Mouse (Mus musculus) forebrain, embryonic 13.5 days (tissue): ENCODE results near the gene E2f1. TPM values are rescaled to one million over a fixed set of nuclear protein-coding genes. Genes with fewer than 3 reads are reported as not detected.

Experiments
- ATAC-seq: fragments of 200-750 bp; cut with Nextera tagmentation; 2 replicates; pipeline ENCODE4 v1.8.0; 2017
- H3K27ac ChIP-seq: fragments of 300-500 bp; sonication (generic); 2 replicates; pipeline ENCODE4 v1.5.1; 2015; ENCODE audit warnings: inconsistent platforms, mild to moderate bottlenecking, moderate library complexity
- H3K27me3 ChIP-seq: fragments of 300-500 bp; sonication (generic); 2 replicates; pipeline ENCODE4 v1.6.1; 2015; ENCODE audit warnings: mild to moderate bottlenecking, inconsistent platforms
- H3K36me3 ChIP-seq: fragments of 300-500 bp; sonication (generic); 2 replicates; pipeline ENCODE4 v1.6.1; 2015; ENCODE audit warnings: mild to moderate bottlenecking, inconsistent platforms; ENCODE audit not compliant: poor library complexity, severe bottlenecking
- H3K4me1 ChIP-seq: fragments of 300-500 bp; sonication (generic); 2 replicates; pipeline ENCODE4 v1.6.1; 2015; ENCODE audit warnings: inconsistent platforms
- H3K4me2 ChIP-seq: fragments of 300-500 bp; sonication (generic); 2 replicates; pipeline ENCODE4 v1.6.1; 2015; ENCODE audit warnings: inconsistent platforms, mild to moderate bottlenecking, moderate library complexity
- H3K4me3 ChIP-seq: fragments of 300-500 bp; sonication (generic); 2 replicates; pipeline ENCODE4 v1.5.1; 2015; ENCODE audit warnings: mild to moderate bottlenecking, inconsistent platforms
- H3K9ac ChIP-seq: fragments of 300-500 bp; sonication (generic); 2 replicates; pipeline ENCODE4 v1.6.1; 2015; ENCODE audit warnings: mild to moderate bottlenecking, inconsistent platforms
- H3K9me3 ChIP-seq: fragments of 300-500 bp; sonication (generic); replicated peaks from 2 replicates; pipeline ENCODE4 v1.6.1; 2016; ENCODE audit warnings: inconsistent platforms
- WGBS: fragments of 180-500 bp; shearing (Covaris S2); methylation state at CpG from one replicate; pipeline ENCODE4 v1.1.7; 2015; 5-methylcytosine and 5-hydroxymethylcytosine counted together
- polyA plus RNA-seq: library from polyadenylated mRNA; unstranded; fragments of >200 nt; fragmentation: Nextera tagmentation; extraction: Ambion mirVana; gene quantifications from 2 replicates; pipeline ENCODE4 v1.2.1, GENCODE M21; 2015

The E2f1 gene
- polyA plus RNA-seq, 1 experiment from 2014 or later = 22.8 TPM

- H3K36me3 ChIP-seq = peaks cover 41% of the 10 kb centered on the region
- no peak overlapping the region for H3K4me3 ChIP-seq
- H3K4me1 ChIP-seq = peaks cover 51% of the 10 kb centered on the region
- no peak overlapping the region for H3K9ac ChIP-seq
- peak overlapping the region; percentile 6; the same call in 1 of the 2 replicates for H3K27ac ChIP-seq
- 92% methylated on average over 21 of the region's 22 CpGs for WGBS
- H3K27me3 ChIP-seq = no peaks in the 10 kb centered on the region
- no peak overlapping the region for H3K4me2 ChIP-seq
- ATAC-seq = no peak
- no peaks in the 10 kb centered on the region for H3K9me3 ChIP-seq
Measured at GRCm38 (mm10) chr2:154563612-154564170, 6.0 kb downstream of the E2f1 start.

- H3K4me2 ChIP-seq = peak within 1 kb of the TSS; percentile 65
- H3K36me3 ChIP-seq = peaks cover 34% of the 10 kb centered on the region
- H3K27ac ChIP-seq = peak within 1 kb of the TSS; percentile 51
- H3K4me1 ChIP-seq = peaks cover 37% of the 10 kb centered on the region
- H3K9ac ChIP-seq = peak within 1 kb of the TSS; percentile 63
- H3K27me3 ChIP-seq = no peaks in the 10 kb centered on the region
- peak within 1 kb of the TSS; percentile 37 for H3K4me3 ChIP-seq
- 3% methylated on average over 31 of the region's 34 CpGs for WGBS
- peak; percentile 76 for ATAC-seq
- no peaks in the 10 kb centered on the region for H3K9me3 ChIP-seq
Measured at GRCm38 (mm10) chr2:154558264-154559039, 11.2 kb downstream of the E2f1 start, which contains the start of gene Necab3. Gene Necab3 (minus strand): TSS chr2:154558890.

GRCm38 (mm10) chr2:154557184-154557832 is 12.4 kb downstream of the E2f1 start:
- no peaks in the 10 kb centered on the region for H3K9me3 ChIP-seq
- peaks cover 23% of the 10 kb centered on the region for H3K36me3 ChIP-seq
- no peak for ATAC-seq
- no peak overlapping the region for H3K9ac ChIP-seq
- 58% methylated on average over 5 of the region's 5 CpGs for WGBS
- H3K4me1 ChIP-seq = peaks cover 45% of the 10 kb centered on the region
- H3K4me2 ChIP-seq = peak overlapping the region; percentile 65
- H3K27me3 ChIP-seq = 0 out of 2 replicates have a peak, but pooled peaks cover 5% of the 10 kb centered on the region
- peak overlapping the region; percentile 40; the same call in 1 of the 2 replicates for H3K27ac ChIP-seq
- H3K4me3 ChIP-seq = peak overlapping the region; percentile 37; the same call in 1 of the 2 replicates

- Histone ChIP-seq H3K27ac (no peak overlapping the region), H3K36me3 (peaks cover 6% of the 10 kb centered on the region), H3K4me2 (no peak overlapping the region), H3K4me3 (no peak overlapping the region), H3K27me3 (peaks cover 23% of the 10 kb centered on the region), H3K9me3 (no peaks in the 10 kb centered on the region), H3K9ac (no peak overlapping the region), H3K4me1 (peaks cover 54% of the 10 kb centered on the region)
- ATAC-seq = no peak
- 84% methylated on average over 6 of the region's 6 CpGs for WGBS
Measured at GRCm38 (mm10) chr2:154555235-154555634, 14.5 kb downstream of the E2f1 start.

GRCm38 (mm10) chr2:154552424-154552907 is 17.2 kb downstream of the E2f1 start:
- H3K36me3 ChIP-seq = peaks cover 6% of the 10 kb centered on the region; the same call in 1 of the 2 replicates
- no peak overlapping the region for H3K4me3 ChIP-seq
- peak overlapping the region; percentile 47 for H3K4me2 ChIP-seq
- peak; percentile 69 for ATAC-seq
- H3K27me3 ChIP-seq = peaks cover 28% of the 10 kb centered on the region
- peak overlapping the region; percentile 43; the same call in 1 of the 2 replicates for H3K9ac ChIP-seq
- H3K27ac ChIP-seq = peak overlapping the region; percentile 51; the same call in 1 of the 2 replicates
- H3K4me1 ChIP-seq = peaks cover 49% of the 10 kb centered on the region
- H3K9me3 ChIP-seq = no peaks in the 10 kb centered on the region
- WGBS = 27% methylated on average over 27 of the region's 27 CpGs

GRCm38 (mm10) chr2:154551927-154552326 is 17.8 kb downstream of the E2f1 start:
- no peaks in the 10 kb centered on the region for H3K9me3 ChIP-seq
- no peak overlapping the region for H3K4me3 ChIP-seq
- 0 out of 2 replicates have a peak overlapping the region, but pooled peaks have one; percentile 43 for H3K9ac ChIP-seq
- ATAC-seq = no peak; the same call in 1 of the 2 replicates
- H3K36me3 ChIP-seq = peaks cover 6% of the 10 kb centered on the region; the same call in 1 of the 2 replicates
- WGBS = 36% methylated on average over 21 of the region's 21 CpGs
- H3K27ac ChIP-seq = peak overlapping the region; percentile 51; the same call in 1 of the 2 replicates
- peaks cover 28% of the 10 kb centered on the region for H3K27me3 ChIP-seq
- peaks cover 44% of the 10 kb centered on the region for H3K4me1 ChIP-seq
- H3K4me2 ChIP-seq = peak overlapping the region; percentile 47

GRCm38 (mm10) chr2:154551476-154551875 is 18.2 kb downstream of the E2f1 start, which contains the start of gene Actl10:
Gene Actl10 (plus strand): TSS chr2:154551776.
- peaks cover 28% of the 10 kb centered on the region for H3K27me3 ChIP-seq
- no peaks in the 10 kb centered on the region for H3K9me3 ChIP-seq
- H3K4me1 ChIP-seq = peaks cover 42% of the 10 kb centered on the region
- no peak within 1 kb of the TSS for H3K4me3 ChIP-seq
- peak within 1 kb of the TSS; percentile 43; the same call in 1 of the 2 replicates for H3K9ac ChIP-seq
- 87% methylated on average over 4 of the region's 4 CpGs for WGBS
- H3K4me2 ChIP-seq = peak within 1 kb of the TSS; percentile 47
- peaks cover 6% of the 10 kb centered on the region; the same call in 1 of the 2 replicates for H3K36me3 ChIP-seq
- peak within 1 kb of the TSS; percentile 51 for H3K27ac ChIP-seq
- ATAC-seq = no peak

- no peak overlapping the region for H3K9ac ChIP-seq
- peaks cover 6% of the 10 kb centered on the region; the same call in 1 of the 2 replicates for H3K36me3 ChIP-seq
- H3K4me3 ChIP-seq = no peak overlapping the region
- no peak overlapping the region for H3K4me2 ChIP-seq
- no peak overlapping the region for H3K27ac ChIP-seq
- no peak for ATAC-seq
- H3K4me1 ChIP-seq = peaks cover 42% of the 10 kb centered on the region
- H3K9me3 ChIP-seq = no peaks in the 10 kb centered on the region
- peaks cover 28% of the 10 kb centered on the region for H3K27me3 ChIP-seq
- WGBS = 72% methylated on average over 2 of the region's 2 CpGs
Measured at GRCm38 (mm10) chr2:154550937-154551336, 18.8 kb downstream of the E2f1 start.

GRCm38 (mm10) chr2:154549886-154550189 is 19.9 kb downstream of the E2f1 start:
- peak overlapping the region; percentile 63 for H3K9ac ChIP-seq
- H3K9me3 ChIP-seq = no peaks in the 10 kb centered on the region
- peaks cover 34% of the 10 kb centered on the region for H3K4me1 ChIP-seq
- H3K4me3 ChIP-seq = peak overlapping the region; percentile 44
- no peak for ATAC-seq
- H3K36me3 ChIP-seq = peaks cover 6% of the 10 kb centered on the region; the same call in 1 of the 2 replicates
- no peak overlapping the region for H3K27ac ChIP-seq
- peak overlapping the region; percentile 79 for H3K4me2 ChIP-seq
- 15% methylated on average over 20 of the region's 20 CpGs for WGBS
- peaks cover 28% of the 10 kb centered on the region for H3K27me3 ChIP-seq

- Histone ChIP-seq H3K4me3 (peak overlapping the region; percentile 44), H3K9me3 (no peaks in the 10 kb centered on the region), H3K36me3 (peaks cover 5% of the 10 kb centered on the region; the same call in 1 of the 2 replicates), H3K27ac (no peak overlapping the region), H3K4me1 (peaks cover 37% of the 10 kb centered on the region), H3K9ac (peak overlapping the region; percentile 63), H3K27me3 (peaks cover 28% of the 10 kb centered on the region), H3K4me2 (peak overlapping the region; percentile 79)
- ATAC-seq = peak; percentile 68
- WGBS = 3% methylated on average over 46 of the region's 48 CpGs
Measured at GRCm38 (mm10) chr2:154549127-154549885, 20.4 kb downstream of the E2f1 start.

GRCm38 (mm10) chr2:154548688-154549087 is 21.0 kb downstream of the E2f1 start:
- H3K4me2 ChIP-seq = peak overlapping the region; percentile 79

More at GRCm38 (mm10) chr2:154548688-154549087, 21.0 kb downstream of the E2f1 start:
- no peaks in the 10 kb centered on the region for H3K36me3 ChIP-seq
- no peaks in the 10 kb centered on the region for H3K9me3 ChIP-seq
- H3K27me3 ChIP-seq = peaks cover 28% of the 10 kb centered on the region
- no peak overlapping the region for H3K4me3 ChIP-seq
- peaks cover 44% of the 10 kb centered on the region for H3K4me1 ChIP-seq
- ATAC-seq = no peak
- no peak overlapping the region; the same call in 1 of the 2 replicates for H3K27ac ChIP-seq
- H3K9ac ChIP-seq = no peak overlapping the region
- WGBS = 34% methylated on average over 3 of the region's 3 CpGs
